Mouse (Mus musculus): ENCODE measurements at regions not wholly inside any gene's neighbourhood (a gene's known extent, or its start where the extent isn't known, plus 50 kb on each side); places are given as distances from the start of the nearest gene placed in this dataset.

- no peaks in the 10 kb centered on the region for H3K4me1 ChIP-seq (replicated peaks)
- H3K27ac ChIP-seq = no peak overlapping the region
- no peaks in the 10 kb centered on the region; the same call in 1 of the 2 replicates for H3K27me3 ChIP-seq
- no peak overlapping the region for H3K4me2 ChIP-seq
- H3K4me3 ChIP-seq (replicated peaks) = no peak overlapping the region
- 74% methylated on average over 9 of the region's 9 CpGs for WGBS
- H3K9me3 ChIP-seq = no peaks in the 10 kb centered on the region
- no peak for ATAC-seq (ENCODE audit: insufficient number of reproducible peaks, insufficient read depth, low FRiP score, low TSS enrichment, low read depth)
- no peak overlapping the region for H3K9ac ChIP-seq (replicated peaks)
- H3K36me3 ChIP-seq = no peaks in the 10 kb centered on the region
Observed at GRCm38 (mm10) chr2:109618341-109619058, 56.0 kb upstream of the Bdnf start.

- Histone ChIP-seq H3K4me2 (no peak overlapping the region), H3K9me3 (no peaks in the 10 kb centered on the region), H3K9ac (replicated peaks) (no peak overlapping the region), H3K27me3 (no peaks in the 10 kb centered on the region; the same call in 1 of the 2 replicates), H3K4me1 (replicated peaks) (no peaks in the 10 kb centered on the region), H3K27ac (no peak overlapping the region), H3K4me3 (replicated peaks) (no peak overlapping the region), H3K36me3 (no peaks in the 10 kb centered on the region)
- ATAC-seq (ENCODE audit: insufficient number of reproducible peaks, insufficient read depth, low FRiP score, low TSS enrichment, low read depth) = no peak
- WGBS = 91% methylated on average over 6 of the region's 6 CpGs
Observed at GRCm38 (mm10) chr2:109619676-109620075, 54.8 kb upstream of the Bdnf start.

- Histone ChIP-seq H3K27ac (no peak overlapping the region), H3K36me3 (no peaks in the 10 kb centered on the region), H3K4me2 (no peak overlapping the region), H3K4me3 (replicated peaks) (no peak overlapping the region), H3K27me3 (no peaks in the 10 kb centered on the region; the same call in 1 of the 2 replicates), H3K9me3 (no peaks in the 10 kb centered on the region), H3K4me1 (replicated peaks) (no peaks in the 10 kb centered on the region), H3K9ac (replicated peaks) (no peak overlapping the region)
- WGBS = 72% methylated on average over 9 of the region's 9 CpGs
- no peak for ATAC-seq (ENCODE audit: insufficient number of reproducible peaks, insufficient read depth, low FRiP score, low TSS enrichment, low read depth)
Observed at GRCm38 (mm10) chr2:109621595-109621994, 52.9 kb upstream of the Bdnf start.
